Mouse (Mus musculus) embryonic facial prominence, embryonic 11.5 days (tissue): ENCODE results near the gene Rpn1. TPM values are rescaled to one million over a fixed set of nuclear protein-coding genes. Genes with fewer than 3 reads are reported as not detected.
A peak's percentile ranks its signal among the peaks of the same experiment; 100 is the strongest.

Experiments
- ATAC-seq: fragments of 200-750 bp; cut with Nextera tagmentation; replicated peaks from 2 replicates; pipeline ENCODE4 v1.8.0; 2017; ENCODE audit warnings: low read depth; ENCODE audit not compliant: insufficient number of reproducible peaks, low FRiP score, low TSS enrichment
- DNase-seq: peaks from one replicate; pipeline ENCODE4 v3.0.0-alpha.2; 2015; ENCODE audit warnings: low spot score
- H3K27ac ChIP-seq: fragments of 300-500 bp; sonication (generic); replicated peaks from 2 replicates; pipeline ENCODE4 v1.5.1; 2014; ENCODE audit warnings: mild to moderate bottlenecking, low read depth, low read length, control low read depth
- H3K27me3 ChIP-seq: fragments of 300-500 bp; sonication (generic); 2 replicates; pipeline ENCODE4 v1.6.1; 2014; ENCODE audit warnings: mild to moderate bottlenecking, low read length, moderate library complexity, mixed read lengths; ENCODE audit not compliant: control insufficient read depth, insufficient read depth
- H3K36me3 ChIP-seq: fragments of 300-500 bp; sonication (generic); replicated peaks from 2 replicates; pipeline ENCODE4 v1.6.1; 2014; ENCODE audit warnings: low read depth, mild to moderate bottlenecking, low read length, moderate library complexity, mixed read lengths; ENCODE audit not compliant: control insufficient read depth, insufficient read depth
- H3K4me1 ChIP-seq: fragments of 300-500 bp; sonication (generic); 2 replicates; pipeline ENCODE4 v1.6.1; 2014; ENCODE audit warnings: low read length, mixed read lengths; ENCODE audit not compliant: control insufficient read depth, insufficient read depth
- H3K4me2 ChIP-seq: fragments of 300-500 bp; sonication (generic); 2 replicates; pipeline ENCODE4 v1.6.1; 2014; ENCODE audit warnings: low read depth, mild to moderate bottlenecking, control low read depth, low read length, moderate library complexity
- H3K4me3 ChIP-seq: fragments of 300-500 bp; sonication (generic); 2 replicates; pipeline ENCODE4 v1.5.1; 2014; ENCODE audit warnings: low read depth, low read length, control low read depth
- H3K9ac ChIP-seq: fragments of 300-500 bp; sonication (generic); replicated peaks from 2 replicates; pipeline ENCODE4 v1.6.1; 2014; ENCODE audit warnings: mild to moderate bottlenecking, control low read depth, low read length
- H3K9me3 ChIP-seq: fragments of 300-500 bp; sonication (generic); replicated peaks from 2 replicates; pipeline ENCODE4 v1.6.1; 2016; ENCODE audit warnings: mild to moderate bottlenecking, low read length, inconsistent platforms, mixed read lengths; ENCODE audit not compliant: control insufficient read depth
- WGBS: fragments of 180-500 bp; shearing (Covaris S2); extraction: QIAGEN DNeasy Blood & Tissue Kit; methylation state at CpG from one replicate; pipeline ENCODE4 v1.1.7; 2014; 5-methylcytosine and 5-hydroxymethylcytosine counted together
- polyA plus RNA-seq: library from polyadenylated mRNA; unstranded; fragments of >200 nt; fragmentation: Nextera tagmentation; extraction: Ambion mirVana; gene quantifications from 2 replicates; pipeline ENCODE4 v1.2.1, GENCODE M21; 2014

Rpn1 gene
- polyA plus RNA-seq = 329 and 355 TPM in 2 replicates

GRCm38 (mm10) chr6:88084278-88085151 lies at the start of gene Rpn1:
TSS of gene Rpn1 (plus strand) at chr6:88084482.
- Histone ChIP-seq H3K36me3 (no peaks in the 10 kb centered on the region), H3K9me3 (no peaks in the 10 kb centered on the region), H3K4me2 (peak within 1 kb of the TSS; percentile 69), H3K9ac (peak within 1 kb of the TSS; percentile 93), H3K4me3 (peak within 1 kb of the TSS; percentile 97), H3K27me3 (no peaks in the 10 kb centered on the region; the same call in 1 of the 2 replicates), H3K27ac (peak within 1 kb of the TSS; percentile 56; the same call in 1 of the 2 replicates), H3K4me1 (peaks cover 7% of the 10 kb centered on the region; the same call in 1 of the 2 replicates)
- ATAC-seq = peak; percentile 91
- WGBS = 0% methylated on average over 68 of the region's 71 CpGs
- DNase-seq = peak; percentile 96

DNA sequence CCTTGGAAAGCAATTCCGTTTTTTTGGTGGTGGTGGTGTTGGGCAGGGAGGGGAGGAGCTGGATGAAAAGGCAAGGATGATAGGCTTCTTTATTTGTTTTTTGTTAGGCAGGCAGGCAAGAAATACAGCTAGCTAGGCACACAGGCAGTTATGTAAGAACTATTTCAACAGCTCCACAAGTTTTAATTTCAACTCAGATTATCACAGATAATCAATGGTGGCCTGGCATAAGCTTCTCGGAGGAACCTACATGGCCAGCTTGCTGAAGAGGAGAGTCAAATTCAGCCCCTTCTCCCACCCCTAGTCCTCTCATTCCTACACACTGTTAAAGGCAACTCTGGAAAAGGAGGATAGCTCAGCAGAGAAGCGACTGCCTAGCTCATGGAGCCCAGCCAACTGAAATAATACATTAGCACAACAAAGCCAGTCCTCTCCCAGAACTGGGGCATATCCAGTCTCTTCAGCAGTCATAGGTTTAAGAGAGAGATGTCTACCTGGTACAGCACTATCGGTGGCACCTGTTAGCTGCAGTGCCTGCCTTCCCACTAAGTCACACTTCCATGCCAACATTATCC lies 46.7 kb upstream of the Rpn1 start:
- Histone ChIP-seq H3K36me3 (no peaks in the 10 kb centered on the region; the same call in 1 of the 2 replicates), H3K4me2 (no peak overlapping the region), H3K9me3 (no peaks in the 10 kb centered on the region), H3K9ac (no peak overlapping the region), H3K27me3 (no peaks in the 10 kb centered on the region), H3K4me1 (no peaks in the 10 kb centered on the region), H3K4me3 (no peak overlapping the region), H3K27ac (no peak overlapping the region)
- ATAC-seq (no peak), DNase-seq (no peak)
- WGBS = 91% methylated on average over 4 of the region's 4 CpGs

DNA sequence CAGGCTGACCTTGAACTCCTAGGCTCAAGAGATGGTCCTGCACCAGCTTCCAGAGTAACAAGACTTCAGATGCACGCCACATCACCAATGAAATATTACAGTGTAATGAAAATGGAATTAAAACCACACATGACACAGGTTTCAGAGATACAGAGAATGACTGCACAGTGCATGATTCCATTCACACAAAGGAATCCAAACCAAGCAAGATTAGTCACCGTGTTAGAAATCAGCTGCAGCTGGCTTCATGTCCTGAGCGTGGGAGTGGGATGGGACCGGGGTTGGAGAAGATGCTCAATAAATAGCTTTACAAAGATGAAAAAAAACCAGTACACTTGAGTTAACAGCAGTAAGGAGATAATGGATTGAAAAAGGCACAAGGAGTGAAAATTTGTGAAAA lies 44.9 kb upstream of the Rpn1 start:
- WGBS = 94% methylated on average over 4 of the region's 4 CpGs
- DNase-seq = no peak

GRCm38 (mm10) chr6:88041221-88041620 lies 43.1 kb upstream of the Rpn1 start:
- 82% methylated on average over 4 of the region's 4 CpGs for WGBS
- no peaks in the 10 kb centered on the region; the same call in 1 of the 2 replicates for H3K36me3 ChIP-seq
- H3K27me3 ChIP-seq = no peaks in the 10 kb centered on the region
- H3K9ac ChIP-seq = no peak overlapping the region
- DNase-seq = no peak
- no peak overlapping the region for H3K4me2 ChIP-seq
- H3K4me1 ChIP-seq = no peaks in the 10 kb centered on the region
- H3K4me3 ChIP-seq = no peak overlapping the region
- no peak overlapping the region for H3K27ac ChIP-seq
- no peaks in the 10 kb centered on the region for H3K9me3 ChIP-seq
- no peak for ATAC-seq

More for the DNA sequence above, 44.9 kb upstream of the Rpn1 start:
- no peak for ATAC-seq
- Histone ChIP-seq H3K27ac (no peak overlapping the region), H3K4me3 (no peak overlapping the region), H3K9me3 (no peaks in the 10 kb centered on the region), H3K36me3 (no peaks in the 10 kb centered on the region; the same call in 1 of the 2 replicates), H3K4me1 (no peaks in the 10 kb centered on the region), H3K27me3 (no peaks in the 10 kb centered on the region), H3K9ac (no peak overlapping the region), H3K4me2 (no peak overlapping the region)

GRCm38 (mm10) chr6:88042336-88042735 lies 41.9 kb upstream of the Rpn1 start:
- H3K4me1 ChIP-seq = no peaks in the 10 kb centered on the region
- H3K4me3 ChIP-seq = no peak overlapping the region

DNA sequence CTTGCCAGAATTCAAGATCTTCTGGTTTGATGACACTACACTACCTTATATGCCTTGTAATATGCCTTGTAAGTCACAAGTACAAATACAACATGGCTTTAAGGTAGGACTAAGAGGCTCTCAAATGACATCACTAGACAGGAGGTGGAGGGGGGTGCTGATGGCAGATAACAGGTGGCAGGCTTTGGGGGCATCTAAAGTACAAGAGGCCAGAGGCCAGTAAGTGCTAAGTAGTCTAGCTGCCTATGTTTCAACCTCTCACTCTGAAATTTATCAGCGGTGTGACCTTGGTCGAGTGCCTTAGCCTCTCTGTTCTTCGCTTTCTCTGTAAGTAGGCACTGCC lies 40.1 kb upstream of the Rpn1 start:
- Histone ChIP-seq H3K4me1 (no peaks in the 10 kb centered on the region), H3K9me3 (no peaks in the 10 kb centered on the region), H3K9ac (peak overlapping the region; percentile 95), H3K4me3 (peak overlapping the region; percentile 99), H3K27ac (0 out of 2 replicates have a peak overlapping the region, but pooled peaks have one; percentile 56), H3K4me2 (peak overlapping the region; percentile 92), H3K27me3 (no peaks in the 10 kb centered on the region), H3K36me3 (no peaks in the 10 kb centered on the region)
- ATAC-seq = no peak
- WGBS = 5% methylated on average over 3 of the region's 3 CpGs
- no peak for DNase-seq

More at GRCm38 (mm10) chr6:88042336-88042735, 41.9 kb upstream of the Rpn1 start:
- Histone ChIP-seq H3K9me3 (no peaks in the 10 kb centered on the region), H3K27ac (no peak overlapping the region), H3K27me3 (no peaks in the 10 kb centered on the region), H3K4me2 (no peak overlapping the region; the same call in 1 of the 2 replicates), H3K9ac (no peak overlapping the region), H3K36me3 (no peaks in the 10 kb centered on the region; the same call in 1 of the 2 replicates)
- WGBS = 94% methylated on average over 3 of the region's 3 CpGs
- ATAC-seq (no peak), DNase-seq (no peak)

- no peaks in the 10 kb centered on the region for H3K27me3 ChIP-seq
- no peaks in the 10 kb centered on the region for H3K9me3 ChIP-seq
- H3K9ac ChIP-seq = peak within 1 kb of the TSS; percentile 95
- peak within 1 kb of the TSS; percentile 92 for H3K4me2 ChIP-seq
- H3K27ac ChIP-seq = 0 out of 2 replicates have a peak within 1 kb of the TSS, but pooled peaks have one; percentile 56
- H3K4me1 ChIP-seq = no peaks in the 10 kb centered on the region
- ATAC-seq (peak; percentile 98), DNase-seq (peak; percentile 96)
- WGBS = under 1% methylated on average over 57 of the region's 82 CpGs
- H3K36me3 ChIP-seq = no peaks in the 10 kb centered on the region
- peak within 1 kb of the TSS; percentile 99 for H3K4me3 ChIP-seq
Observed at GRCm38 (mm10) chr6:88044577-88045405, 39.5 kb upstream of the Rpn1 start, which contains the start of gene Rab7. TSS of gene Rab7 (minus strand) at chr6:88045270.
